Mouse (Mus musculus) embryonic facial prominence, embryonic 12.5 days (tissue): ENCODE results near the gene Slc5a2. TPM values are rescaled to one million over a fixed set of nuclear protein-coding genes. Genes with fewer than 3 reads are reported as not detected.

Source experiments
- ATAC-seq: fragments of 200-750 bp; cut with Nextera tagmentation; 2 replicates; pipeline ENCODE4 v1.8.0; 2017; ENCODE audit not compliant: insufficient number of reproducible peaks, insufficient read depth, low FRiP score, low TSS enrichment
- H3K27ac ChIP-seq: fragments of 300-500 bp; sonication (generic); 2 replicates; pipeline ENCODE4 v1.5.1; 2016; ENCODE audit warnings: mild to moderate bottlenecking
- H3K27me3 ChIP-seq: fragments of 300-500 bp; sonication (generic); 2 replicates; pipeline ENCODE4 v1.6.1; 2016; ENCODE audit warnings: mild to moderate bottlenecking, moderate library complexity
- H3K36me3 ChIP-seq: fragments of 300-500 bp; sonication (generic); 2 replicates; pipeline ENCODE4 v1.6.1; 2016; ENCODE audit warnings: mild to moderate bottlenecking
- H3K4me1 ChIP-seq: fragments of 300-500 bp; sonication (generic); 2 replicates; pipeline ENCODE4 v1.6.1; 2016
- H3K4me2 ChIP-seq: fragments of 300-500 bp; sonication (generic); replicated peaks from 2 replicates; pipeline ENCODE4 v1.6.1; 2016; ENCODE audit warnings: mild to moderate bottlenecking, moderate library complexity
- H3K4me3 ChIP-seq: fragments of 300-500 bp; sonication (generic); 2 replicates; pipeline ENCODE4 v1.5.1; 2016; ENCODE audit warnings: mild to moderate bottlenecking
- H3K9ac ChIP-seq: fragments of 300-500 bp; sonication (generic); 2 replicates; pipeline ENCODE4 v1.6.1; 2016; ENCODE audit warnings: mild to moderate bottlenecking, moderate library complexity
- H3K9me3 ChIP-seq: fragments of 300-500 bp; sonication (generic); 2 replicates; pipeline ENCODE4 v1.6.1; 2016; ENCODE audit warnings: mild to moderate bottlenecking, moderate library complexity
- WGBS: fragments of 180-500 bp; shearing (Covaris S2); methylation state at CpG from one replicate; pipeline ENCODE4 v1.1.7; 2016; 5-methylcytosine and 5-hydroxymethylcytosine counted together
- polyA plus RNA-seq: library from polyadenylated mRNA; unstranded; fragments of >200 nt; fragmentation: Nextera tagmentation; extraction: Ambion mirVana; gene quantifications from 2 replicates; pipeline ENCODE4 v1.2.1, GENCODE M21; 2016

The Slc5a2 gene
- polyA plus RNA-seq, 1 experiment from 2014 or later: 0.35 TPM

DNA sequence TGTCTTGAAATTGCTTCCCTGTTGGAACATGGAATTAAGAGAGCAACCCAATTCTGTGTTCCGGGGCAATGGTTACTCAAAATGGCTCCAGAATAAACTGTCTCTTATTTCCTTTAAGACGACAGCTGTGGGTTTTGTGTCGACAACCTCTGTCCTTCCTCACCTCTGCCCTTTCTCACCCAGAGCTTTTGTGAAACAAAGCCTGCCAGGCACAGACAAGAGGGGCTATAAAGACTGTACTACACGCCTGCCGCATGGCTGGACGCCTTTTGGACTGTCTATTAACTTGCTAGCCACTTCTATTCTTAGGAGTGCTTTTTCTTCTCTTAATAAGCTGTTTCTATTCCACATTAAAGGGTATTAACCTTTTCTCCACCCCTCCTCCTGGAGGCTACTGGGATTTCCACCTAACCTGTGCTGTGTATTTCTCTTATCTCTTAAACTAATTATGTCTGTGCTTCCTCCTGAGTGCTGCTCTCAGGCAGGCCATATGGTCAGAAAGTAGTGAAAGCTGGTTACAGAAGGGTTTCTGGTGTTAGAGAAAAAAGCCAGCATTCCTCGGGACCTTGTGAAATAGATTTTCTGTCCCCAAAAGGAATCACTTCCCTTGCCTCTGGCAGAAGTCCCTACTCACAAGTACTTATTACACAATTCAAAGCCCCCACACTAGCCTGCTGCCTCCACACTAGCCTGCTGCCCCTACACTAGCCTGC, 17.2 kb downstream of the Slc5a2 start:
- WGBS: 22% methylated on average over 7 of the region's 7 CpGs
- Histone ChIP-seq H3K36me3 (peaks cover 29% of the 10 kb centered on the region), H3K9me3 (no peaks in the 10 kb centered on the region), H3K4me1 (no peaks in the 10 kb centered on the region), H3K4me3 (no peak overlapping the region), H3K27me3 (no peaks in the 10 kb centered on the region), H3K4me2 (no peak overlapping the region), H3K27ac (no peak overlapping the region), H3K9ac (no peak overlapping the region)
- ATAC-seq: no peak

DNA sequence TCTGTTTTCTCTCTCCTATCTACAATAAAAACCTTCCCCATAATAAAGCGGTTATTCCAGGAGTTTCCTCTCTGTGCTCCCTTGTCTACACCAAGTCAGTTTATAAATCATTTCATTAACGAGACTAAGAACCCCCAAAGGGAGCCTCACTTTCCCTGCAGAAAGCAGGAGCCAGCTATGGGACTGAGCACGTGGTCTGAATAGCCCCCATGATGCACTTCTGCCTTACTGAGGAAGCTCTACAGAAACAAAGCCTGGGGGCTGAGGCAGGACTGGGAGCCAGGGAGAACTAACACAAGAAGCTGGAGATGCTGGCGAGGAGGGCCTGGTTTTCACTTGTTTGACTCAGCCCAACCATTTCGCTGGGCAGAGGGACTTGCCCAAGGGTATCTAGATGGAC, 18.6 kb downstream of the Slc5a2 start:
- 60% methylated on average over 5 of the region's 5 CpGs for WGBS
- Histone ChIP-seq H3K27ac (no peak overlapping the region), H3K4me2 (no peak overlapping the region), H3K27me3 (no peaks in the 10 kb centered on the region), H3K9ac (no peak overlapping the region), H3K9me3 (no peaks in the 10 kb centered on the region), H3K4me1 (no peaks in the 10 kb centered on the region), H3K36me3 (peaks cover 30% of the 10 kb centered on the region), H3K4me3 (no peak overlapping the region)
- no peak for ATAC-seq

DNA sequence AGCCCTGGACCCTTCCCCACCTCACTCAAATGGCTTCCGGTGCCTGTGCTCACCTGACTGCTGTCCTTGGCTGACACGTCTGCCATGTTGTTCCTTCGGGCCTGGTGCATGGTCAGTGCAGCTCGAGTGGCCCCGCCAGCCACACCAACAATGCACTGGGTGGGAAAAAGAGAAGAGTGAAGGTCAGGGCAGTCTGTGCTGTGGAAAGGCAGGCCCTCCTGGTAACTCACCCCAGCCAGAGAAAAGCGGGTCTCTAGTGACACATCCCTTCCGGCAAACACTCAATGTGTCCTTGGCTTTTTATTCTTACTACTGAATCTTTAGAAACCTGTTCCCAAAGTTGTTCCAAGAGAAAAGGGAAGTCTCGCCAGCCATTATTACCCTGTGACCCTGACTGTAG, 19.6 kb downstream of the Slc5a2 start:
- ATAC-seq: 0 out of 2 replicates have a peak, but pooled peaks have one; percentile 15
- Histone ChIP-seq H3K27ac (no peak overlapping the region), H3K27me3 (no peaks in the 10 kb centered on the region), H3K9me3 (no peaks in the 10 kb centered on the region), H3K4me1 (no peaks in the 10 kb centered on the region), H3K4me3 (no peak overlapping the region), H3K4me2 (no peak overlapping the region), H3K9ac (no peak overlapping the region), H3K36me3 (peaks cover 26% of the 10 kb centered on the region; the same call in 1 of the 2 replicates)
- WGBS: 83% methylated on average over 8 of the region's 8 CpGs

DNA sequence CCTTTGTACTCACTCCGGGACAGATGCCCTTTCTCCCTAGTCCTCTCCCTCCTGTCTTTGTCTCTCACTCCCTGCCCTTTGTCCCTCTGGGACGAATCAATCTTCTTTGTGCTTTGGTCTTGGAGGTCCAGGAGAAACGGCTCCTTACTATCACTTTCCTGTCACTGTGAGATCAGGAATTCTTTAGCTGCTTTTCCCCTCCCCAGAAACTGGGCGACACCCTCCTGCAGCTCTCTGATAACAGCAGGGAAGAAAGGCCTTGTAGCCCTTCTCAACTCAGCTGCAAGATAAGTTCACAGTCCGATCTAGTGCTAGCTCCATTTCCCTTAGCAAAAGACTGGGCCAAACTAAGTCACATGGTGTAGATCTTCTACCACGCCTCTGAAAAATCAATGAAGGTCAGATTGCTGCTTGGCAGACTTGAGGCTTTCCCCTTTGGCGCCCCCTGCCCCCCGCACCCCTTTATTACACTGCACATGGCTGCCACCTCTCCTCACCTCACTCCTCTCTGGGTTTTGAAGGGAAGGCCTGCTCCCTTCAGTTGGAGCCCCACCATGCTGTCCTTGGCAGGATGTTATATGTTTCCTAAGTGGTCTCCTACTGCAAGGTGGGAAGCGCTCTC, 23.6 kb downstream of the Slc5a2 start:
- WGBS: 36% methylated on average over 9 of the region's 9 CpGs
- H3K27me3 ChIP-seq: no peaks in the 10 kb centered on the region
- no peak overlapping the region for H3K4me2 ChIP-seq
- no peaks in the 10 kb centered on the region for H3K9me3 ChIP-seq
- peaks cover 35% of the 10 kb centered on the region for H3K36me3 ChIP-seq
- no peaks in the 10 kb centered on the region for H3K4me1 ChIP-seq
- ATAC-seq: no peak
- H3K27ac ChIP-seq: 0 out of 2 replicates have a peak overlapping the region, but pooled peaks have one; percentile 5
- H3K4me3 ChIP-seq: no peak overlapping the region
- H3K9ac ChIP-seq: no peak overlapping the region

DNA sequence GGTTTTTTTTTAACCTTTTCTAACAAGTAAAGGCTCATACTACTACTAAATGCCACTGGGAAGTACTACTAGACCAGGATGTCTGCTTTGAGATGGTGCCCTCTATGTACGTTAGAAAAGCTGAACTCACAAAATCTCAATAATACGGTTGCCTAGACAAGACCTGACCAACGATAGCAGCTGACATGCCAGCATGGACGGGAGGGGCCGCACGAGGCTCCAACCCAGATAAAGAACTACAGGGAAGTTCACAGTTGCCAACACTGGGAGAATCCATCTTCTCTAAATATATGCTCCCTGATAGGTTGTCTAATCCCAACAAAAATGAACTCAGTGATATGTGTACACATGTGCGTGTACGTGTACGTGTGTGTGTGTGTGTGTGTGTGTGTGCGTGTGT, 29.3 kb downstream of the Slc5a2 start:
- no peaks in the 10 kb centered on the region for H3K27me3 ChIP-seq
- H3K27ac ChIP-seq: no peak overlapping the region
- H3K36me3 ChIP-seq: peaks cover 21% of the 10 kb centered on the region
- H3K4me2 ChIP-seq: no peak overlapping the region
- 91% methylated on average over 10 of the region's 10 CpGs for WGBS
- no peaks in the 10 kb centered on the region for H3K9me3 ChIP-seq
- H3K9ac ChIP-seq: no peak overlapping the region
- no peak for ATAC-seq
- H3K4me1 ChIP-seq: peaks cover 20% of the 10 kb centered on the region
- H3K4me3 ChIP-seq: no peak overlapping the region

DNA sequence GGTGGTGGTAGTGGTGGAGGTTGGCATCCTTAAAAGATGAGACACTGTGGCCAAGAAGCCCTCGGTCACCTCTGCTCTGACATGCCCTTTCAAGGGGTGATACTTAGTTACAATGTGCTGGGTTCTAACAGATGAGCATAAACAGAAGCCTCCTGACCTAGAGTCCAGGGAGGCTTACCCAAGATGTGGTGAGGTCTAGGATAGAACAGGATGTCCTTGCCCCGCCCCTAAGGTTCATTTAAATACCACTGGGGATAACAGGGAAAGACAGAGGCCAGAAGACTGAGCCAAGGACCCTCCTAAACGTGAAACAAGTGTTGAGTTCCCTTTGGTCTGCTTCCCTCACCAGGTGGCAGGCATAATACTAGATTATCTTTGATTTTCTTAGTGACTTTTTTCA, 31.1 kb downstream of the Slc5a2 start:
- no peaks in the 10 kb centered on the region for H3K9me3 ChIP-seq
- H3K4me1 ChIP-seq: peaks cover 20% of the 10 kb centered on the region
- H3K36me3 ChIP-seq: peaks cover 15% of the 10 kb centered on the region
- no peaks in the 10 kb centered on the region for H3K27me3 ChIP-seq
- no peak overlapping the region for H3K27ac ChIP-seq
- H3K4me2 ChIP-seq: peak overlapping the region; percentile 80; the same call in 1 of the 2 replicates
- ATAC-seq: no peak
- H3K9ac ChIP-seq: no peak overlapping the region
- WGBS: 63% methylated on average over 3 of the region's 3 CpGs
- no peak overlapping the region for H3K4me3 ChIP-seq

DNA sequence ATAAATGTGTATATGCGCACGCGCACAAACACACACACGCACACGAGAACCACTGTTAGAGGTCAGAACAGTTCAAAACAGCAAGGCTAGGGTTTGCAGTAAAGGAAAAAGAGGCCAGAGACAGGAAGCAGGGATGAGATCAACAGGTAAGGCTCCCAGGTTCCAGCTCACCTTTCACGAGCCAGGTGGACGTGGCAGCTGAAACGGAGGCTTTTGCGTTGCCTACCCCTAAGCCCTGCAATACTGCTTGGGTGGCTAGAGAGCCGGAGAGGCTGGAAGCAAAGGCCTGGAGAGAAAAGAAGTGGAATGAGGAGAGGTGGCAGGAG, 31.8 kb downstream of the Slc5a2 start:
- no peaks in the 10 kb centered on the region for H3K9me3 ChIP-seq
- H3K4me1 ChIP-seq: peaks cover 20% of the 10 kb centered on the region
- ATAC-seq: no peak
- no peaks in the 10 kb centered on the region for H3K27me3 ChIP-seq
- H3K36me3 ChIP-seq: peaks cover 15% of the 10 kb centered on the region
- peak overlapping the region; percentile 80 for H3K4me2 ChIP-seq
- WGBS: 37% methylated on average over 10 of the region's 10 CpGs
- peak overlapping the region; percentile 85 for H3K4me3 ChIP-seq
- peak overlapping the region; percentile 94 for H3K9ac ChIP-seq
- peak overlapping the region; percentile 83; the same call in 1 of the 2 replicates for H3K27ac ChIP-seq

DNA sequence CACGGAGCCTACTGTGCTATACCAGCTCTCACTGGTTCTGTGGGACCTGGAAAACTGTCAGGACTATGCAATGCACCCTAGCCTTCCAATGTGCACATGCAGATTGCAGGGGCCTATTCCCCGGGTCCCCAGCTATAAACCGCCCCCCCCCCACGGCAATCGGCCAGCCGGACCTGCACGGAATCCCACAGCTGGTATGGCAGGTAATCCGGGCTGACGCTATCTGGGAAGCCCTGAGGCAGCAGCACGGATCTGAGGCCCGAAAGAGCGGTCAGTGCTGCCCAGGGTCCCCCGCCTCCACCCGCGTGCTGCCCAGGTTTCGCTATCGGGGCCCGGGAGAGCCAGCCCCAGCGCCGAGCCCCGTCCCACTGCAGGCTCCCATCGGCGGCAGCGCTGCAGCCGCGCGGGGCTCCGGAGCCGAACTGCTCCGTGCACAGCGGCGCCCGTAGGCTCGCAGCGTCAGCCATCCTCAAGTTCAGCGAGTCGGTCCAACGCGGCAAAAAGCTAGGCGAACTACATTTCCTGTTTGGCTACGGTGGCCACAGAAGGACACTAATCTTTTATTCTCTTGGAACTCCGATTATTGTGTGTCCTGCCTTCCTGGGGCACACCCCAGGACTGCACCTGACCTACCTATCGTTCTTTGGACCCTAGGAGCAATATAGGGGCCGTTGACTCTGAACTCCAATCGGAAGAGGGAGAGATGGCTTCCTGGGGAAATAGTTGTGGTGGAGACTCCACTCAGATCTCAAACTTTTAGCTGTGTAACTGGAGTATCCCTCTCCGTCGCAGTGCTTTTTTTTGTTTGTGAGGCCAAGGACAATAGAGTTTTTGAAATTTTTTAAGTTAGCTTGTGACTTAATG, 32.4 kb downstream of the Slc5a2 start, which contains the start of gene BC017158:
BC017158 (minus strand) TSS at position 554 of the 864 bp plus-strand sequence.
- no peaks in the 10 kb centered on the region for H3K27me3 ChIP-seq
- peak within 1 kb of the TSS; percentile 94 for H3K9ac ChIP-seq
- WGBS: 2% methylated on average over 47 of the region's 47 CpGs
- H3K4me3 ChIP-seq: peak within 1 kb of the TSS; percentile 85
- no peak for ATAC-seq
- H3K4me2 ChIP-seq: peak within 1 kb of the TSS; percentile 80
- peaks cover 23% of the 10 kb centered on the region for H3K4me1 ChIP-seq
- H3K27ac ChIP-seq: peak within 1 kb of the TSS; percentile 83
- no peaks in the 10 kb centered on the region for H3K9me3 ChIP-seq
- peaks cover 11% of the 10 kb centered on the region; the same call in 1 of the 2 replicates for H3K36me3 ChIP-seq

DNA sequence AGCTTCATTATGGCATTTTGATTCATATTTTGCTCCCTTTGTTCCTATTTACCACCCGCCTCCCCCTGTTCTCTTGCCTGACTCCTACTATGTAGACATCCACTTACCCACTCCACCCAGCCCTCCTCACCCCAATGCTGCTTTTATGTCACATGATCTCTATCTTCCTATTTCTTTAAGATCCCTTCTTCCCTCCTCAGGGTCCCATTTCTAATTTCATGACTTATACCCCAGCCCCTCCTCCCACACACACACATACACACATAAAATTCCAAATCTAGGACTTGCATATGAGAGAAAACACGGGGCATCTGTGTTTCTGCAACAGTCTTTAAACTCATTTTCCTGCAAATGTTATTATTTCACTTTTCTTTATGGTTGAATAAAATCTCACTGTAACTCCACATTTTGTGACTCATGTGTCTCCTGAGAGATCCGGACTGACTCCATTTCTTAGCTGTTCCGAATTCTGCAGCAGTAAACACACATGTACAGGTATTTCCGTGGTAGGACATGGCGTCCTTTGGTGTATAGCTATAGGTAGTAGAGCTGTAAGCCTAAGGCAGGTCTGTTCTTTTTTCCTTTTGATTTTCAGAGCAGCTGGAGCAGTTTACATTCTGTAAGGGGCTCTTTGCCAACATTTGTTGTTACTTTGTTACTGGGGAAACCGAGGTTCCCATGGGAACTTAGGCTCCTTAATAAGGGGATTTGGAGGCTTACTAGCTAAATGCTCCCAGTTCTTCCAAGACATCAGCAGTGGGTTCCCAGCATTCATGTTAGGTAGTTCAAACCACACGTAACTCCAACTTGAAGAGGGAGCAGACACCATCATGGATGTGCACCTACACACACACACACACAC, 33.3 kb downstream of the Slc5a2 start:
- H3K4me2 ChIP-seq: peak overlapping the region; percentile 80
- H3K4me3 ChIP-seq: peak overlapping the region; percentile 85
- H3K27ac ChIP-seq: no peak overlapping the region
- peaks cover 8% of the 10 kb centered on the region; the same call in 1 of the 2 replicates for H3K36me3 ChIP-seq
- 76% methylated on average over 8 of the region's 8 CpGs for WGBS
- H3K9ac ChIP-seq: peak overlapping the region; percentile 94; the same call in 1 of the 2 replicates
- peaks cover 24% of the 10 kb centered on the region for H3K4me1 ChIP-seq
- no peaks in the 10 kb centered on the region for H3K27me3 ChIP-seq
- no peaks in the 10 kb centered on the region for H3K9me3 ChIP-seq
- no peak for ATAC-seq

DNA sequence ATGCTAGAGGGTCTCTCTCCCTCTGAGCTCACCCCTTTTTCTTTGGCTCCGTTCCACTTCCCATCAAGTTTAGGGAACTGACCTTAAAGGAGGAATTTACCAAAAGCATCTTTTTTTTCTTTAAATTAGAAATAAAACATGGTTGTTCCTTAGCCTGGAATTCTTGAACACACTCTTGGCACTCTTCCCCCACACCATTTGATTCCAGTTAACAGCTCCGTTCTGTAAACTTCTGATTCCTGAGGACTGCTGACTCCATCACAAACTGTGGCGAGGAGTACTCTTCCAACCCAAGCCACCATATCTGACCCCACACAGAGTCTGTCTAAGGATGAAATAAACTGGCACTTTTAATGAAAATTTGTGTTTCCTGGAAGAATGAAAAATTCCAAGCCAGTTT, 35.5 kb downstream of the Slc5a2 start:
- no peak overlapping the region for H3K9ac ChIP-seq
- no peaks in the 10 kb centered on the region for H3K36me3 ChIP-seq
- no peaks in the 10 kb centered on the region for H3K9me3 ChIP-seq
- no peaks in the 10 kb centered on the region for H3K27me3 ChIP-seq
- WGBS: 55% methylated on average over 3 of the region's 3 CpGs
- ATAC-seq: no peak
- H3K4me2 ChIP-seq: no peak overlapping the region
- peaks cover 29% of the 10 kb centered on the region for H3K4me1 ChIP-seq
- no peak overlapping the region for H3K4me3 ChIP-seq
- H3K27ac ChIP-seq: no peak overlapping the region

DNA sequence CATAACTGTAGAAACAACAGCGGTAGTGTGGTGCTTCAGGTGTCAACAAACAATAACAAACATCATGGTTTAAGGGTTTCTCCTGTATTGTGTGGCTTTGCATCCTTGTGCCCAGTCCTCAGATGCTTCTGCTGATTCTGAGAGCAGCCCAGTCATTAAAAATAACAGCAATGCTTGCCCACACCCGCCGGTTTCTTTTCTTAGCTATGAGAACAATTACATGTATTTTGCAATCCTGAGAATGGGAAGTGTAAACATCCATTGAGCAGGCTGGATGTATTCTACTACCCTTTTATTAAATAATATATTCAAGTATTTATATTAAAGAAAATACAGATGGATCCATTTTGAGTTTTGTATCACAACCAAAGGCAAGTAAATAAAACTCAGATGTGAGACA, 36.7 kb downstream of the Slc5a2 start:
- 82% methylated on average over 3 of the region's 3 CpGs for WGBS
- no peaks in the 10 kb centered on the region for H3K9me3 ChIP-seq
- no peak overlapping the region for H3K27ac ChIP-seq
- H3K27me3 ChIP-seq: no peaks in the 10 kb centered on the region
- peaks cover 22% of the 10 kb centered on the region for H3K4me1 ChIP-seq
- no peak for ATAC-seq
- no peak overlapping the region for H3K4me2 ChIP-seq
- H3K36me3 ChIP-seq: no peaks in the 10 kb centered on the region
- H3K4me3 ChIP-seq: no peak overlapping the region
- H3K9ac ChIP-seq: no peak overlapping the region
